Mouse (Mus musculus): ENCODE measurements at regions not wholly inside any gene's neighbourhood (a gene's known extent, or its start where the extent isn't known, plus 50 kb on each side); places are given as distances from the start of the nearest gene placed in this dataset.

- DNase-seq (ENCODE audit: extremely low spot score, low spot score), result peak; percentile 34
Measured at GRCm38 (mm10) chr4:131097421-131097820, 153.2 kb downstream of the Matn1 start.

DNA sequence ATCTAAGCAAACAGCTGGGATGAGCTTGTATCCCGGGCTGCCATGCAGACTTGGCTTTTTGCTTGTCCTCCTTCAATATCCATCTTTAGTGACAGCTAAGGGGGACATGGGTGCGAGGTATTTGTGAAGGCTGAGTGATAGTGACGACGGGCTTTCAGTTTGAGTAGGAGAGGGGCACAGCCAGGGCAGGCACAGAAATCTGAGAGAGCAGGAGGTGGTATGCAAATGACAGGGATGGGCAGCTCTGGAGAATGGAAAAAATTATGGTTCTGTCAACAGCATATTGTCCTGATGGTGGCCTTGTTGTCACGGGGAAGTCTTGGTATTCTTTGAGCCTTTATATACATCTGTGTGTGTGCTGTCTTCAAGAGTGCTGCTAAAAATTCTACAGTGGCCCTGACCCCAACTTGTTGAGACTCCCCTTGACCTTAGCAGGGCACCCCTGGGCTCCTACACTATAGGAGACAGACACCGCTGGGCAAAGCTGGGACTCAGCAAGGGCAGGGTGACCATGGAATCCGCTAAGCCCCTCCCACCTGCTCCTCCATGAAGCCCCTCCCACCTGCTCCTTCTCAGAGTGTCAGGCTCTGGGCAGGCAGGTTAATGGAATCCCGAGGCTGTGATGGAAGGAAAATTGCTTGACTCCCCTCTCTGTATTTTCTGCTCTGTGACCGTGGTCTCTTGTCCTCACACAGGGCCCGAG lies 156.1 kb downstream of the Matn1 start:
- DNase-seq (ENCODE audit: extremely low spot score, low spot score), result peak; percentile 29

DNA sequence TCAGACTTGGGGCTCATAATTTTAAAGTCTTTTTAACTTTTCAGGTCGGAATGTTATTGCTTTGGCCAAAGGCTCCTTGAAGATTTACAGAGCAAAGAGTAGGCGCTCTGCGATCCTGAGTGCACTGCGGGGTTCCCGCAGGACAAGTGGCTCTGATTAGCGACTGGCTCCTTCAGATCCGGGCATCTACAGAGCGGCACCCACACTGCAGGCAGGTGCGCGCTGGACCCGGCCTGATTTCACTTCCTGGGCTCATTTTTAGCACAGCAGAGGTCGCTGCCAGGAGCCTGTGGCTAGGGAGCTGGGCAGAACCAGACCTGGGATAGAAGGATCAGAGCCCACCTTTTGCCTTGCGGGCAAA lies 156.6 kb downstream of the Matn1 start:
- DNase-seq (ENCODE audit: extremely low spot score, low spot score), result no peak

DNA sequence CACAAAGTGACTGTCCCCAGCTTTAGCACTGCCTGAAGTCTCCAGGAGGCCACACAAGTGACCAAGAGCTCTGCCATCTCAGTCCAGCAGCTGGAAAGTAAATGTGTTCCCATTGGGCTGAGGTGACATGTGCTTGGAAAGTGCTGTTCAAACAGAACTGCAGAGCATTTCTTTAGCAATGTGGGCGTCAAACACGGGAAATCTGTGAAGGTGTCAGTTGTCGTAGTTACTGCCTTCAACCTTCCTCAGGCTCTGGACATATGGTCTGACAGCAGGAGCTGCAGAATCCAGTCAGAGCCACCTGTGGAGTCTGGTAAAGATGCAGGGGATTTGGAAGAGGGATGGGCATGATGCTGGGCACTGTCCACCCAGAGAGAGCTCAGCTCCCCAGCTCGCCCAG lies 158.0 kb downstream of the Matn1 start:
- DNase-seq (ENCODE audit: extremely low spot score, low spot score), result no peak

- DNase-seq (ENCODE audit: extremely low spot score, low spot score), result no peak
Measured at GRCm38 (mm10) chr4:131107127-131107857, 163.1 kb downstream of the Matn1 start.

DNA sequence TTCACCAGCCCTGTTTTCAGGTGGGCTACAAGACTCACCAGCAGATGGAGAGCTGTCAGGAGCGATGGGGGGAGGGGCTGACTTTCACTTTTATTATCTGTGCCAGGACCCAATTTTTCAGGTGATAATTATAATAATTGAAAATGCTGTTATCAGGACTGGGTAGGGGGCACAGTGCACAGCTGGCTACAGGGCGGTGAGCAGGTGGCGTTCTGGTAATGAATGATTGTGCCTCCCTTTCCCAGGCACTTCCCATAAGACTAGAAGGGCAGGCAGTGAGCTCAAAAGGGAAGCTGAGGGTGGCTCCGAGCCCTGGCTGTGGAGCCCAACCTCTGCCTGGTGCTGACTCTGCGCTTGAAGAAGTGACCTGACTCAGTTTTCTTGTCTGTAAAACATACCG lies 168.4 kb downstream of the Matn1 start:
- DNase-seq (ENCODE audit: extremely low spot score, low spot score), result no peak

DNA sequence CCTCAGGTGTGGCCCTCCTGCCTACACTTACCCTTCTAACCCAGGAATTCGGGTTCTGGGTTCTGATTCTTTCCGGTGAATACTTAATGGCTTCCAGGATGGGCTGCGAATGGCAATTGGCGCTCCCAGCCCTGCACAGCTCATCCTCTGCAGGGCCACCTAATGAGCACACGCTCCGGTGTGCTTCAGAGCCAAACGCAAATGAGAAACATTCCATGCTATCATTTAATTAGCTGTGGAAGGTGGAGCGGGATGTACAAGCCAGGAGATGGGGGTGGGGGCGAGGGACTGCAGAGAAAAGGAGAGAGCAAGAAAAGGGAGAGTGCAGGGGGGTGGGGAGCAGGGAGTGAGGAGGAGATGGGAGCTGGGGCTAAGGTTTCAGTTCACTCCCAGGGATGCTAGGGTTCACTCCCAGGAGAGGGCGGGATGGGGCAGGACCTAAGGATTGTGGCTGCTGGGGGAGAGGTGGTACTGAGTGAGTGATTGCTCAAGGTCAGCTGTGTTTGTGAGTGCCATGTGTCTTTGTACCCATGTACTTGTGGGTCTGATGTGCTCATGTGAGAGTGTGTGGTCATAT lies 169.6 kb downstream of the Matn1 start:
- DNase-seq (ENCODE audit: extremely low spot score, low spot score), result no peak

GRCm38 (mm10) chr4:131115247-131115646 lies 171.1 kb downstream of the Matn1 start:
- DNase-seq (ENCODE audit: extremely low spot score, low spot score), result peak; percentile 81

DNA sequence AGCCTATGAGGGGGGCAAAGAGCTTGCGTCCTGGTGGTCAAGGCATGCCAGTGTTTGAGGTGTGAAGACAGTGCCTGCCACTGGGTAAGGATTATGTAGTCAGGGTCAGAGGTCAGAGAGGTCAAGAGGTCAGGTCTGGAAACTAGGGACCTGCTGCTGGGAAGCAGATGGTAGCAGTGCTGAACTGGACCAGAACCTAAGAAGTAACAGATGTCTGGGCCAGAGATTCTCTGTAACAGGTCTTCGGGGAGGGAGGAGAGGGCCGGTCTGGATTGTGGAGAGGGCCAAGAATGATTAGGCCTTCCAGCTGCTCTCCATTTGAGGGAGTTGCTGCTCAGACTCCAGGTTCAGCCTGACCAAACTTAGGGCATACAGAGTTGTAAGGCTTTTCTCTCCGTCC lies 174.4 kb downstream of the Matn1 start:
- no peak for DNase-seq (ENCODE audit: extremely low spot score, low spot score)

GRCm38 (mm10) chr4:131119621-131120020 lies 175.4 kb downstream of the Matn1 start:
- no peak for DNase-seq (ENCODE audit: extremely low spot score, low spot score)

DNA sequence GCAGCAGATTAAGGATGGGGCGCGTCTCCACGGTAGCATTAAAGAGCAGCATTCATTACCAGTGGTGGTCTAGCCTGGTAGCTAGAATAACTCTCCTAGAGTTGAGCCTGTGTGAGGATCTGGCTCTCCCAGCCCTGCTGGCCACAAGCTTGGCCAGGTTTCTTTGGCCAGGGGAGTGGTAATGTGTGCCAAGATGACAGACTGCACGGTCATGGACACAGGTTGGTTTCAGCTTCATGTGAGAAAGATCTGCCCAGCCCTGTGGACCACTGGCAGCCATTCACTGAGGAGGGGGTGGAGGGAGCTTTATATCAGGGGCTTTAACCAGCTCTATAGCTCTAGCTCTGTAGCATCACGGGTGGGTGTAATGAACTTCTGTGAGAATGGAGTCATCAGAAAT lies 176.5 kb downstream of the Matn1 start:
- DNase-seq (ENCODE audit: extremely low spot score, low spot score), result no peak

- DNase-seq (ENCODE audit: extremely low spot score, low spot score), result no peak
Measured at GRCm38 (mm10) chr4:131125975-131126374, 181.8 kb downstream of the Matn1 start.

- DNase-seq (ENCODE audit: extremely low spot score, low spot score), result no peak
Measured at GRCm38 (mm10) chr4:131126901-131127300, 182.7 kb downstream of the Matn1 start.

DNA sequence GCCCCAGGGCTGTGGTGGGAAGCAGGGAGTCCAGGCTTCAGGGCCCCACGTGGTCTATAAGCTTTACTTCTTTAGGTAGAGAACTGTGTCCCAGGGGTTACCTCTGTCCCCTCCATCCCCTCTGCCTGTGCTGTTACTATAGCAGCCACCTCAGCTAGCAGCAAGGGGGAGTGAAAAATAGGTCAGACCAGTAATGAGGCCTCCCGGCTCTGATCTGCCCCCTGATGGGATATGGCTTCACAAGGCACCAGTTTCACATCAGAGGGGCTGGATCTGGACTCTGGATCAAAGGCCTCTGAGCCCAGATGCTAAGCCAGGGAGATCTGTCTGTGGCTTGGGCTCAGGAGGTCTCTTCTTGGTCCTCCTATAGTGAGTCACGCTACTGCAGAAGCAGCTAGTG lies 184.5 kb downstream of the Matn1 start:
- DNase-seq (ENCODE audit: extremely low spot score, low spot score), result no peak

DNA sequence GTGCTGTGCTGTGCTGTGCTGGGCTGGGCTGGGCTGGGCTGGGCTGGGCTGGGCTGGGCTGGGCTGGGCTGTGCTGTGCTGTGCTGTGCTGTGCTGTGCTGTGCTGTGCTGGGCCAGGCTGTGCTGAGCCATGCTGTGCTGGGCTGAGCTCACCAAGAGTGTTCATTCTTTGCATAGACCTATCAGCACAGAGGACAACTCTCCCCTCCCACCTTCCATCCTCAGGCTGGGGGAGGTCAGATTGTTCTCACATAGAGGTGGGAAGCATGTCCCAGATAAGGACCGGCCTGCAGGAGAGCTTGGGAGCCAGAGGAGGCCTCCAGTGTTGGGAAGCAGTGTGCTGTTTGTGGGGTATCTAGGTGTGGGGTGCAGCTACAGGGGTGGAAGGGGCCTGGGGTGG lies 188.0 kb downstream of the Matn1 start:
- DNase-seq (ENCODE audit: extremely low spot score, low spot score), result no peak

GRCm38 (mm10) chr4:131132781-131133180 lies 188.6 kb downstream of the Matn1 start:
- no peak for DNase-seq (ENCODE audit: extremely low spot score, low spot score)

DNA sequence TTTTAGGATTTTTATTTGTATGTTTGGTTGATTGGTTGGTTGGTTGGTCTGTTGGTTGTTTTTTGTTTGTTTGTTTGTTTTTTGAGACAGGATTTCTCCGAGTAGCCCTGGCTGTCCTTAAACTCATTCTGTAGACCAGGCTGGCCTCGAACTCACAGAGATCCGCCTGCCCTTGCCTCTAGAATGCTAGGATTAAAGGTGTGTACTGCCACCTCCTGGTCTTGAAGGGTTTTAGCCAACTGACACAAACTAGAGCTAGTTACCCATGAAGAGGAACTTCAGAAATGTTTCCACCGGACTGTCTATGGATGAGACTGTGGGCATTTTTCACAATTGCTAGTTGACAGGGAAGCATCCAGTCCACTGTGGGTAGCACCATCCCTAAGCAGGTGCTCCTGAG lies 191.7 kb downstream of the Matn1 start:
- DNase-seq (ENCODE audit: extremely low spot score, low spot score), result no peak

DNA sequence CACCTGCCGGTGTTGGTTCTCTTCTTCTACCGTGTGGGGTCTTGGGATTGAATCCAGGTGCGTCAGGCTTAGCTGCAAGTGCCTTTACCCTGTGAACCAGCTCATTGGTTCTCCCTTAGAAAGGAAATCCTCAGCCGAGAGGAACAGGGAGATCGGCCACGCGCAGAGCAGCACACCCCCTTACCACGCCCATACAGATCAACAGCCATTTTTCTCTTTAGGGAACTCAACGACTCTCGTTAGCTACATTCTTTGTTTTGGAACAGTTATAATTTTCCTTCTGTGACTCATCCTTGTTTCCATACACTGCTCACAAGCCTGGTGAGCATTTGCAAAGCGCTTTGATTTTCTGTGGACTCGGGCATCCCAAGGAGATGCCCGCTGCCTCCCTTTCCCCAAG lies 194.7 kb downstream of the Matn1 start:
- no peak for DNase-seq (ENCODE audit: extremely low spot score, low spot score)

DNA sequence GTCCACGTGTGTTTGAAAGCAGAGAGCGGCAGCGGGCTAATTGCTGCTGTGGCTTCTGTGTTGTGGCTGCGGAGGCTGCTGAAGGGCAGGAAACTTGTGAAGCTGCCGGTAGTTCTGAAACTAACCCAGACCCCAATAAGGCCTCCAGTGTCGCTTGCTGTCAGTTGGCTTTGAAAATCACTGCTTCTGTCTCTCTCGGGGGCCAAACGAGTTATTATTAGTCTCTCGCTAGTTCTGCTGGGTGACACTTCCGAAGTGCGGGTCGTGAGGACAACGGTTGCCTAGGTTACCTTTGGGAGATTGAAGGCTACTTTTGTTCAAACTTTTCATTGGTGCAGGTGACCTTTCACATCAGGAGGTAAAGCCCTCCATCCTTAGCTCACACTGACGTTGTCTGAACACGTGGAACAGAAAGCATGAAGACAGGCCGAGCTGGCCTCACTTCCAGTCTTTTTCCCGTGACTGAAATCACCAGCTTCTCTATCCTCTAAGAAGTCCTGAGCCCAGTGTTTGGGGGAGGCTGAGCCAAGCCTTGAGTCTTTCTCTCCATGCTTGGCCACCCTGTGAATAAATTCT lies 197.8 kb downstream of the Matn1 start:
- no peak for DNase-seq (ENCODE audit: extremely low spot score, low spot score)

DNA sequence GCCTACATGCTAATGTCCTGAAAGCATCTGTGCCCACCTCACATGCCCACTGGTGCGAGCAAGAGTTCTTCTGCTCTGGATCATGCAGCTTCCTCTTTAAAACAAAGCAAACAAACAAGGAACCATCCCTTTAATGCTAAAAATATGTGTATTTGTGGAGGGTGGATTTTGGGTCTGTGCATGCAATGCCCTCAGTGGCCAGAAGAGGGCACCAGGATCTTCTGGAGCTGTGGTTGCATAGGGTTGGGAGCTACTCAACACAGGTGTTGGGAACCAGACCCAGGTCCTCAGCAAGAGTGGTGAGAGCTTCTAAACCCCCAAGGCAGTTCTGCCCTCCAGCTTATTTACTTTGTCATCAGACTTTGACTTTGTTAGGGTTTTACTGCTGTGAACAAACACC lies 201.3 kb downstream of the Matn1 start:
- no peak for DNase-seq (ENCODE audit: extremely low spot score, low spot score)

DNA sequence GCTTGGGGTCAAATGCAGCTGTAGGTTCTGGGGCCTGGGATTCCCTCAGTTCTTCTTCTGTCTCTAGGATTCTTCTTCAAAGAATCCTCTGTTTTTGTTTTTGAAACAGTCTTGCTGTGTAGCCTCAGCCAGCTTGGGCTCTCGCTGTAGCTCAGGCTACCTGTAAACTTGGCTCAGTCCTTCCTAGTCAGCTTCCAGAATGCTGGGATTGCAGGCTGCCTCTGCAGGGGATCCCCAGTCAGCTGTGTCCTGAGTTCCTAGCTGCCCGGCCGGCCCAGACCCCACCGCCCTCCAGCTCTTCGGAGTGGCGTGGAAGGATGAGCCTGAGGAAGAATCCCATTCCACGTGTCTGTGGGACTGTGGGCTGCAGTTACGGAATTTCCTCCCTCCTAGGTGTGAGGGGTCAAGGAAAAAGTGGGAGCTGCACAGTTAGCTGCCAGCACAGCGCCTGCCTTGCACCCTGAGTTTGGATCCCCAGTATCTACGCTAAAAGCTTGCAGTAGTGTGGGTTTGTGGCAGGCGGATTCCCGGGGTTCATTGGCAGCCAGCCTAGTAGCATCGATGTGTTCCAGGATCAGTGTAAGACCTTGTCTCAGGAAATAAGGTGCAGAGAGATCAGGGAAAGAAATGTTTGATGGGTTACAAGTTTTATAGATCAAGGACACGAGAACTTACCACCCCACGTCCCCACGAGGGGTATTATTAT lies 204.0 kb downstream of the Matn1 start:
- DNase-seq (ENCODE audit: extremely low spot score, low spot score), result no peak

- no peak for DNase-seq (ENCODE audit: extremely low spot score, low spot score)
Measured at GRCm38 (mm10) chr4:131149466-131149865, 205.3 kb downstream of the Matn1 start.
